Mouse (Mus musculus) bone marrow, adult 2 months (tissue): ENCODE measurements at regions not wholly inside any gene's neighbourhood (a gene's known extent, or its start where the extent isn't known, plus 50 kb on each side); places are given as distances from the start of the nearest gene placed in this dataset.

Source experiments
- CTCF ChIP-seq: fragments of 200-500 bp; IDR thresholded peaks from 2 replicates; pipeline ENCODE4 v1.5.1; 2011; ENCODE audit warnings: low read length, control low read depth; ENCODE audit not compliant: control insufficient read depth, insufficient read depth
- POLR2A ChIP-seq: fragments of 200-500 bp; IDR thresholded peaks from 2 replicates; pipeline ENCODE4 v1.6.1; 2011; ENCODE audit warnings: low read depth, mild to moderate bottlenecking, control low read depth, low read length, borderline replicate concordance; ENCODE audit not compliant: control insufficient read depth

DNA sequence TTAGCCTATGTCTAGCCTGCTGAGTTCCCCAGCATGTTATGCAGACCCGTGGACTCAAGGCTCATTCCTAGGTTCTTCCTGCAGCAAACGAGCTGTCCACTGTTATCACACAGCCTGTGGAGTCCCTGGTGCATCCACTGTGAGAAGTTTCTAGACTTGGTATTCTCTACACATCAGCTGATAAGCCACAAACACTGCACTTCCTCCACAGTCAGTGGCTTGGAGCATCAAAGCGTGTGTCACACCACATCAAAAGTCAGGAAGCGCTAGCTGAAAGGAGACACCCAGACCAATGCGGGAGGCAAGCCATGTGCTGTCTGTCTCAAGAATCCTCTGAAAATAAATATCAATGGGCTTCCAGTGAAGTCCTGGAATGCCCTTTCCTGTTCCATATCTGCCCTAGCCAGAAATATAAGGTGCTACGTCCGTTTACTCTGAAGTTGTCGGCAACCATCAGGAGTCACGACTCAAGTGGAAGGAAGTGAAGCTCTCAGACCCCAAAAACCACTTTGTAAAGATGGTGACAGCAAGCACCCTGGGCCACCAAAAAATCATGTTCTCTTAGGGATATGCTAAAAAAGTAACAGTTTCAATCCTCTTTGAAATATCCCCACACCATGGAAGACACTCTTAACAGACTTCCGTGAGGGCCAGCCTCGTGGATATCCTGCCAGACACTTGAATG, 227.7 kb downstream of the Adgrl2 start:
- TF ChIP-seq CTCF, result no peak
- no peak for TF ChIP-seq POLR2A
